Mouse (Mus musculus) liver, adult 10 weeks (tissue): ENCODE results near the gene Gm8797. TPM values are rescaled to one million over a fixed set of nuclear protein-coding genes. Genes with fewer than 3 reads are reported as not detected.

Experiments
- polyA plus RNA-seq: library from polyadenylated mRNA; stranded (reverse); fragments of 350-450 nt; fragmentation: Illumina TruSeq; extraction: RNeasy Lipid Tissue Mini Kit (QIAGEN cat#74804); gene quantifications from one replicate; pipeline ENCODE4 v1.2.3, GENCODE M21; 2014; ENCODE audit warnings: low read depth, low replicate concordance

The Gm8797 gene
- polyA plus RNA-seq, result not detected

DNA sequence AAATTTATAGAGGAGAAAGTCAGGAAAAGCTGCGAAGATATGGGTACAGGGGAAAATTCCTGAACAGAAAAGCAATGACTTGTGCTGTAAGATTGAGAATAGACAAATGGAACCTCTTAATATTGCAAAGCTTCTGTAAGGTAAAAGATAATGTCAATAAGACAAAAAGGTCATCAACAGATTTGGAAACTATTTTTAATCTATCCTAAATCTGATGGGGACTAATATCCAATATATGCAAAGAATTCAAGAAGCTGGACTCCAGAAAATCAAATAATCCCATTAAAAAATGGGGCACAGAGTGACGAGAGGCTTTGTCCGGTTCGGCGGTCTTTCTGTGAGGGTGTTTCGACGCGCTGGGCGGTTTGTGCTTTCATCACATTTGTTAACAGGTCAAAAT is at the start of gene Gm8797:
TSS of gene Gm8797 (plus strand) at position 301 of the 400 bp plus-strand sequence.

